Mouse (Mus musculus) cortical plate, adult 2 months (tissue): ENCODE results near the gene Tkt.

Experiments
- CTCF ChIP-seq: fragments of 200-500 bp; IDR thresholded peaks from 2 replicates; pipeline ENCODE4 v1.5.1; 2011; ENCODE audit warnings: mild to moderate bottlenecking, control low read depth, low read length; ENCODE audit not compliant: insufficient read depth; ENCODE audit errors: extremely low read depth
- POLR2A ChIP-seq: fragments of 200-500 bp; IDR thresholded peaks from 2 replicates; pipeline ENCODE4 v1.6.1; 2011; ENCODE audit warnings: mild to moderate bottlenecking, low read length, control low read depth; ENCODE audit not compliant: insufficient read depth; ENCODE audit errors: extremely low read depth

DNA sequence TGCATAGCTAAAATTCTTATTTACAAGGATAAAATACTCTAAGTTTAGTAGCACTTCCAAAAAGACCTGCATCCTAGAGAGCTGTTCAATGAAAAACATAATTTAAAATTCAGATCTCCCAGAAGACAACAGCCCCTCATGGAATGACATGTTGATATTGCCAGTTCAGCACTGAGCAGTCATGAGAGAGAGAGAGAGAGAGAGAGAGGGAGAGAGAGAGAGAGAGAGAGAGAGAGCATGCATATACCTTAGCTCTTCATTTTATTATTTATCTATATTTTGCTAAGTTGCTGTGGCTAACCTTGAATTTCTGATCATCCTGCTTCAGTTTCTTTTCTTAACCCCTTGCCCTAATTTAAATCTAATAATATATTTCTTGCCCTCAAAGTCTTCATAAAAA is 14.2 kb downstream of the Tkt start:
- TF ChIP-seq CTCF (no peak), POLR2A (no peak)
